Mouse (Mus musculus): ENCODE measurements at regions not wholly inside any gene's neighbourhood (a gene's known extent, or its start where the extent isn't known, plus 50 kb on each side); places are given as distances from the start of the nearest gene placed in this dataset.

DNA sequence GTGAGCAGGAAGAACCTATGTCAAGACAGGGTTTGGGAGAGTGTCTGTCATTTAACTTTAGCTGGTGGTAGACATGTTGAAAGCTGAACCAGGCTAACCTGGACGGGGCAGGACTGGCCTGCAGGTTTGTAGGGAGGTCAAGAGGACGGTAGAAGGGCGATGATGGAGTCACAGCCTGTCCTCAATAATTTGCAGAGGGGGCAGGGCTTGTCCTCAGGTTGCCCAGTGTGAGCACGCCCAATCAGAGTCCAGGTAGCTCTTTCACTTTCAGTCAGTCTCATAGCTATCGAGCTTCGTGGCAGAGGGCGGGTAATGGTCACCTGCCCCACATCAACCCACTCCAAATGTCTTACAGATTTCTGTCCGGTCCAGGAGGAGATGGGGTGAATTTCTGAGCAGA lies 85.5 kb upstream of the 1600014C23Rik start:
- TF ChIP-seq POLR2A (IDR thresholded peaks at IDR 0.05; ENCODE audit: control insufficient read depth, extremely low read depth, insufficient read depth, low read length, poor library complexity) (no peak), CTCF (IDR thresholded peaks at IDR 0.05; ENCODE audit: borderline replicate concordance, control insufficient read depth, extremely low read depth, insufficient read depth, low read length, poor library complexity) (no peak)
